In genomic region chr4:97944309-97944708, GRCm38 (mm10) we compare ENCODE assay signal across 18 mouse cellular contexts.
DNase-seq lines count a peak whose midpoint lies in the region; ATAC-seq lines count a peak whose summit lies in the region.
"Had no signal": no experiment of that assay in that cellular context is flagged by ENCODE, and none has a peak within 500 bp of the region (broad histone marks: within the 10 kb centered on the region; RNA-seq: fewer than 3 reads in every experiment).

No protein-coding gene starts in this region.

- H3K9me3 ChIP-seq in lung, embryonic 16.5 days (ENCODE audit: control insufficient read depth, low read length) = no peaks in the 10 kb centered on the region

- H3K27me3 ChIP-seq in lung, embryonic 16.5 days (ENCODE audit: control insufficient read depth, insufficient read depth, low read depth, low read length) = no peaks in the 10 kb centered on the region
- H3K27me3 ChIP-seq: CH12.LX, Patski had no signal

- intact Hi-C loops in heart, postnatal 10 days (cut with DNase I) = no loop called here

- DNase-seq in heart, adult 11 months = peak; percentile 78
- no peak for DNase-seq in heart, postnatal 10 days
- no peak for DNase-seq in lung, adult 18-20 months
- DNase-seq: adrenal gland, adult 2 months; adrenal gland, adult 8-10 months; adrenal gland, postnatal 10 days; adrenal gland, postnatal 14 days; adrenal gland, postnatal 25 days; adrenal gland, postnatal 36 days; B cell, adult 2 months; cerebellum, adult 11 months; cerebellum, adult 11-12 months; cerebellum, adult 18-20 months had no signal

- no peak overlapping the region for H3K4me3 ChIP-seq in lung, embryonic 16.5 days (ENCODE audit: low read length)

- H3K27ac ChIP-seq in lung, embryonic 16.5 days (ENCODE audit: low read length) = no peak overlapping the region

- ATAC-seq in lung, embryonic 16.5 days (ENCODE audit: low read depth) = peak; percentile 60
- ATAC-seq: activated CD4-positive, CD25-positive, alpha-beta regulatory T cell, adult 4 months; CD4-positive, CD25-positive, alpha-beta regulatory T cell, adult 4 months; Patski had no signal

- H3K36me3 ChIP-seq in lung, embryonic 16.5 days (ENCODE audit: control insufficient read depth, insufficient read depth, low read length) = no peaks in the 10 kb centered on the region

- no peak overlapping the region for H3K4me2 ChIP-seq in lung, embryonic 16.5 days (ENCODE audit: low read depth, low read length)

- no peak overlapping the region for H3K9ac ChIP-seq in lung, embryonic 16.5 days (ENCODE audit: low read length)

- H3K4me1 ChIP-seq in lung, embryonic 16.5 days (replicated peaks; ENCODE audit: control insufficient read depth, insufficient read depth, low read length) = peaks cover 13% of the 10 kb centered on the region

- 56% methylated on average over 2 of the region's 2 CpGs for WGBS in lung, embryonic 16.5 days
